Mouse (Mus musculus) cortical plate, adult 2 months (tissue): ENCODE results near the gene Ccl12.

ENCODE experiments used
- CTCF ChIP-seq: fragments of 200-500 bp; IDR thresholded peaks from 2 replicates; pipeline ENCODE4 v1.5.1; 2011; ENCODE audit warnings: mild to moderate bottlenecking, control low read depth, low read length; ENCODE audit not compliant: insufficient read depth; ENCODE audit errors: extremely low read depth
- POLR2A ChIP-seq: fragments of 200-500 bp; IDR thresholded peaks from 2 replicates; pipeline ENCODE4 v1.6.1; 2011; ENCODE audit warnings: mild to moderate bottlenecking, low read length, control low read depth; ENCODE audit not compliant: insufficient read depth; ENCODE audit errors: extremely low read depth

DNA sequence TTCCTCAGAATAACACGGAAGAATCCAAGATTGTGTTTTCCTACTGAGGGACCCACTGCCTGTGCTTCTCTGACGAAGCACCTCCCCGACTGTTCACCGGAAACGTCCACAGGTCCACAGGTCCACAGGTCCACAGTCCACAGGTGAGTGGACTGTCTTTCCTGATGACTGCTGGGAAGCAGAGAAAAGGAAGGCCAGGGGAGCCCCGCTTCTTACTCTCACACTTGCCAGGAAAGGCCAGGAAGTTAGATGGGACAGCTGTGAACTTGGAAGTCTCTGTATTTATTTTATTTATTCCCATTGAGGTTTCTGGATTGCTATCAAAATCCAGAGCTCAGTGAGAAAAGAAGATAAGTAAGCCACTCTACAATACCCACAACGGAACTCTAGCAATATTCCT is 47.8 kb upstream of the Ccl12 start:
- no peak for TF ChIP-seq CTCF
- no peak for TF ChIP-seq POLR2A
